Mouse (Mus musculus): ENCODE results near the gene Sult2b1. TPM values are rescaled to one million over a fixed set of nuclear protein-coding genes. Genes with fewer than 3 reads are reported as not detected.
A peak's percentile ranks its signal among the peaks of the same experiment; 100 is the strongest.

Gene Sult2b1
- polyA plus RNA-seq, 1 experiment = not detected

- Histone ChIP-seq H3K4me1 (ENCODE audit: control insufficient read depth) (peaks cover 60% of the 10 kb centered on the region), H3K9me3 (ENCODE audit: control insufficient read depth, low read length) (no peaks in the 10 kb centered on the region), H3K4me3 (replicated peaks) (peak overlapping the region; percentile 68), H3K27me3 (ENCODE audit: control insufficient read depth) (peaks cover 67% of the 10 kb centered on the region), H3K36me3 (ENCODE audit: control insufficient read depth) (no peaks in the 10 kb centered on the region)
- TF ChIP-seq TAL1 (IDR thresholded peaks at IDR 0.05; ENCODE audit: low read length) (peak; percentile 72), GATA1 (IDR thresholded peaks at IDR 0.05; ENCODE audit: low read length) (peak; percentile 81)
Observed at GRCm38 (mm10) chr7:45796950-45797349, 12.5 kb upstream of the Sult2b1 start.

GRCm38 (mm10) chr7:45794971-45795370 is 10.5 kb upstream of the Sult2b1 start:
- H3K9me3 ChIP-seq (ENCODE audit: control insufficient read depth, low read length) = no peaks in the 10 kb centered on the region
- peaks cover 44% of the 10 kb centered on the region for H3K4me1 ChIP-seq (ENCODE audit: control insufficient read depth)
- H3K36me3 ChIP-seq (ENCODE audit: control insufficient read depth) = no peaks in the 10 kb centered on the region
- TF ChIP-seq GATA1 (IDR thresholded peaks at IDR 0.05; ENCODE audit: low read length) (no peak), TAL1 (IDR thresholded peaks at IDR 0.05; ENCODE audit: low read length) (no peak)
- H3K27me3 ChIP-seq (ENCODE audit: control insufficient read depth) = peaks cover 73% of the 10 kb centered on the region
- H3K4me3 ChIP-seq (replicated peaks) = no peak overlapping the region

- no peaks in the 10 kb centered on the region for H3K9me3 ChIP-seq (ENCODE audit: control insufficient read depth, low read length)
- no peaks in the 10 kb centered on the region for H3K36me3 ChIP-seq (ENCODE audit: control insufficient read depth)
- no peak overlapping the region for H3K4me3 ChIP-seq (replicated peaks)
- peaks cover 68% of the 10 kb centered on the region for H3K27me3 ChIP-seq (ENCODE audit: control insufficient read depth)
- TF ChIP-seq TAL1 (IDR thresholded peaks at IDR 0.05; ENCODE audit: low read length) (no peak), GATA1 (IDR thresholded peaks at IDR 0.05; ENCODE audit: low read length) (no peak)
- peaks cover 39% of the 10 kb centered on the region for H3K4me1 ChIP-seq (ENCODE audit: control insufficient read depth)
Observed at GRCm38 (mm10) chr7:45793969-45794585, 9.6 kb upstream of the Sult2b1 start.

- TF ChIP-seq TAL1 (IDR thresholded peaks at IDR 0.05; ENCODE audit: low read length) (no peak), GATA1 (IDR thresholded peaks at IDR 0.05; ENCODE audit: low read length) (no peak)
- H3K27me3 ChIP-seq (ENCODE audit: control insufficient read depth) = peaks cover 63% of the 10 kb centered on the region
- no peaks in the 10 kb centered on the region for H3K9me3 ChIP-seq (ENCODE audit: control insufficient read depth, low read length)
- no peaks in the 10 kb centered on the region for H3K36me3 ChIP-seq (ENCODE audit: control insufficient read depth)
- H3K4me1 ChIP-seq (ENCODE audit: control insufficient read depth) = peaks cover 30% of the 10 kb centered on the region
- no peak overlapping the region for H3K4me3 ChIP-seq (replicated peaks)
Observed at GRCm38 (mm10) chr7:45793240-45793639, 8.8 kb upstream of the Sult2b1 start.

- no peak for TF ChIP-seq TAL1 (IDR thresholded peaks at IDR 0.05; ENCODE audit: low read length)
- no peak for TF ChIP-seq GATA1 (IDR thresholded peaks at IDR 0.05; ENCODE audit: low read length)
- Histone ChIP-seq H3K4me1 (ENCODE audit: control insufficient read depth) (peaks cover 17% of the 10 kb centered on the region), H3K27me3 (ENCODE audit: control insufficient read depth) (peaks cover 63% of the 10 kb centered on the region)
Observed at GRCm38 (mm10) chr7:45791756-45792490, 7.5 kb upstream of the Sult2b1 start.

GRCm38 (mm10) chr7:45790721-45791120 is 6.3 kb upstream of the Sult2b1 start:
- no peak overlapping the region for H3K4me3 ChIP-seq (replicated peaks)
- peaks cover 69% of the 10 kb centered on the region for H3K27me3 ChIP-seq (ENCODE audit: control insufficient read depth)
- H3K36me3 ChIP-seq (ENCODE audit: control insufficient read depth) = no peaks in the 10 kb centered on the region
- no peaks in the 10 kb centered on the region; the same call in 1 of the 2 replicates for H3K9me3 ChIP-seq (ENCODE audit: control insufficient read depth, low read length)
- H3K4me1 ChIP-seq (ENCODE audit: control insufficient read depth) = peaks cover 5% of the 10 kb centered on the region
- no peak for TF ChIP-seq TAL1 (IDR thresholded peaks at IDR 0.05; ENCODE audit: low read length)
- no peak for TF ChIP-seq GATA1 (IDR thresholded peaks at IDR 0.05; ENCODE audit: low read length)

More at GRCm38 (mm10) chr7:45791756-45792490, 7.5 kb upstream of the Sult2b1 start:
- Histone ChIP-seq H3K4me3 (replicated peaks) (no peak overlapping the region), H3K36me3 (ENCODE audit: control insufficient read depth) (no peaks in the 10 kb centered on the region), H3K9me3 (ENCODE audit: control insufficient read depth, low read length) (no peaks in the 10 kb centered on the region)

DNA sequence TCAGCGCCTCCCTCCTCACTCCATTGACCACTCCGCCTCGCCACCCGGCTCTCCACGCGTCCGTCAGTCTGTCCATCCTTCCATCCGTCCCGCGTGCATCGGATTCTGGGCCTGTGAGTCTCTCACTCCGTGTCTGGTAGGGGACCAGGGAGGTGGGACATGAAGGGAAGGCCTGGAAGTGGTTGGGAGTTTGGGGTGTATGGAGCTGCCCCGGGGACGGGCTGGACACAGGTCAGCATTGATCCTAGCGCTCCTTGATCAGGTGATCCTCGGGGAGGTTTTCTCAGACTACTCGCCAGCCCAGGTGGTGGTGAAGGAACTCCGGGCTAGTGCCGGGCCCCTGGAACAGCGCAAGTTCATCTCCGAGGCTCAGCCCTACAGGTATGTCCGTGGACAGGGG is 3.2 kb upstream of the Sult2b1 start:
- Histone ChIP-seq H3K36me3 (ENCODE audit: control insufficient read depth) (no peaks in the 10 kb centered on the region), H3K4me1 (ENCODE audit: control insufficient read depth) (peaks cover 9% of the 10 kb centered on the region), H3K27me3 (ENCODE audit: control insufficient read depth) (peaks cover 82% of the 10 kb centered on the region), H3K4me3 (replicated peaks) (no peak overlapping the region), H3K9me3 (ENCODE audit: control insufficient read depth, low read length) (peaks cover 3% of the 10 kb centered on the region; the same call in 1 of the 2 replicates)
- no peak for TF ChIP-seq TAL1 (IDR thresholded peaks at IDR 0.05; ENCODE audit: low read length)
- TF ChIP-seq GATA1 (IDR thresholded peaks at IDR 0.05; ENCODE audit: low read length) = no peak

GRCm38 (mm10) chr7:45786661-45787413 is 2.4 kb upstream of the Sult2b1 start:
- TF ChIP-seq GATA1 (IDR thresholded peaks at IDR 0.05; ENCODE audit: low read length) = no peak
- no peak for TF ChIP-seq TAL1 (IDR thresholded peaks at IDR 0.05; ENCODE audit: low read length)
- Histone ChIP-seq H3K4me3 (replicated peaks) (no peak overlapping the region), H3K9me3 (ENCODE audit: control insufficient read depth, low read length) (peaks cover 3% of the 10 kb centered on the region; the same call in 1 of the 2 replicates), H3K27me3 (ENCODE audit: control insufficient read depth) (peaks cover 84% of the 10 kb centered on the region), H3K4me1 (ENCODE audit: control insufficient read depth) (peaks cover 7% of the 10 kb centered on the region), H3K36me3 (ENCODE audit: control insufficient read depth) (no peaks in the 10 kb centered on the region)

DNA sequence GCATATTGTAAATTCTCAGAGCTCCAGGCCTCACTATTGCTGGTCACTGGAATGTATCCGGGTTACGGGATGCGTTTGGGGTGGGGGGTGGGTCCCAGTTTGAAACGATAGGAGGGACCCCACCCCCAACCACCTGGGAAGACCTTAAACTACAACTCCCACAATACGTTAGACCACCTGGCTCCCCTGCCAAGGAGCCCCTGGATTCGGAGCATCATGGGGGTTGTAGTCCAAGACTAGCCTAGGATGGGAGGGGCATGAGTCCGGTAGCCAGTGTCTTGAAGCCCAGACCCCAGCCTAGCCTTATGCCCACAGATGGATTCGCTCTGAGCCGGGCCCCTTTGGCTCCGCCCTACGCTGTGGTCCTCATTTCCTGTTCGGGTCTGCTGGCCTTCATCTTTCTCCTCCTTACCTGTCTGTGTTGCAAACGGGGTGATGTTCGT is 1.7 kb upstream of the Sult2b1 start:
- peaks cover 83% of the 10 kb centered on the region for H3K27me3 ChIP-seq (ENCODE audit: control insufficient read depth)
- no peak for TF ChIP-seq GATA1 (IDR thresholded peaks at IDR 0.05; ENCODE audit: low read length)
- TF ChIP-seq TAL1 (IDR thresholded peaks at IDR 0.05; ENCODE audit: low read length) = no peak
- H3K4me3 ChIP-seq (replicated peaks) = no peak overlapping the region
- no peaks in the 10 kb centered on the region for H3K36me3 ChIP-seq (ENCODE audit: control insufficient read depth)
- peaks cover 7% of the 10 kb centered on the region for H3K4me1 ChIP-seq (ENCODE audit: control insufficient read depth)
- H3K9me3 ChIP-seq (ENCODE audit: control insufficient read depth, low read length) = peaks cover 3% of the 10 kb centered on the region; the same call in 1 of the 2 replicates
